Mouse (Mus musculus): Measurements from ENCODE around the gene Chtop. TPM values are rescaled to one million over a fixed set of nuclear protein-coding genes. Genes with fewer than 3 reads are reported as not detected.

Gene Chtop
- polyA plus RNA-seq (2016; fragmentation: Nextera tagmentation; extraction: Ambion mirVana), result 176 and 192 TPM in 2 replicates

GRCm38 (mm10) chr3:90508950-90509746, at the start of gene Chtop:
Gene Chtop (minus strand): TSS chr3:90509498.
- peaks cover 37% of the 10 kb centered on the region for H3K36me3 ChIP-seq (replicated peaks)
- under 1% methylated on average over 66 of the region's 66 CpGs for WGBS
- peaks cover 26% of the 10 kb centered on the region for H3K4me1 ChIP-seq
- no peaks in the 10 kb centered on the region for H3K9me3 ChIP-seq
- peak within 1 kb of the TSS; percentile 98 for H3K27ac ChIP-seq
- peak within 1 kb of the TSS; percentile 98 for H3K4me3 ChIP-seq
- peak; percentile 99 for DNase-seq (ENCODE audit: extremely low spot score, low spot score)
- H3K27me3 ChIP-seq (ENCODE audit: poor library complexity, severe bottlenecking), result peaks cover 31% of the 10 kb centered on the region

DNA sequence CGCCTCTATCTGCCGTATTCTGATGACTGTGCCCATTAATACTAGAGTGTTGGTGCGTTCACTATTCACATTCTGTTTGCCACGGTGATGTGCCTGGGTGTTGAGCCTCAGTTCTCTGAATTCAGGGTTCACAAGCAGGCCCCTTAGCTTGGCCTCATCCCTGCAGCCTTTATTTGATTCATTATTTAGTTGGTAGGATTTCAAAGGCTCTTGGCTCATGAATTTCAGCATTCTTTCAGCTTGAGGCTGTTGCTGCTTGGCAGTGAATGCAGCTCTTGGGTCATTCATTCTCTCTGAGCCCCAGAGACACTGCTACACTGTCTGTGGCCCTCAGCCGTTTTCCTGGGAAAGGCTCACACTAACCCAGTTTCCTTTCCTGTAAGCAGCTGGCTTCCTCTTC, 46.7 kb upstream of the Chtop start:
- no peaks in the 10 kb centered on the region for H3K36me3 ChIP-seq (replicated peaks)
- no peak overlapping the region for H3K4me3 ChIP-seq
- WGBS, result 65% methylated on average over 5 of the region's 5 CpGs
- H3K4me1 ChIP-seq, result peaks cover 4% of the 10 kb centered on the region; the same call in 1 of the 2 replicates
- no peak overlapping the region for H3K27ac ChIP-seq
- no peaks in the 10 kb centered on the region for H3K27me3 ChIP-seq (ENCODE audit: poor library complexity, severe bottlenecking)
- DNase-seq (ENCODE audit: extremely low spot score, low spot score), result no peak
- no peaks in the 10 kb centered on the region for H3K9me3 ChIP-seq

DNA sequence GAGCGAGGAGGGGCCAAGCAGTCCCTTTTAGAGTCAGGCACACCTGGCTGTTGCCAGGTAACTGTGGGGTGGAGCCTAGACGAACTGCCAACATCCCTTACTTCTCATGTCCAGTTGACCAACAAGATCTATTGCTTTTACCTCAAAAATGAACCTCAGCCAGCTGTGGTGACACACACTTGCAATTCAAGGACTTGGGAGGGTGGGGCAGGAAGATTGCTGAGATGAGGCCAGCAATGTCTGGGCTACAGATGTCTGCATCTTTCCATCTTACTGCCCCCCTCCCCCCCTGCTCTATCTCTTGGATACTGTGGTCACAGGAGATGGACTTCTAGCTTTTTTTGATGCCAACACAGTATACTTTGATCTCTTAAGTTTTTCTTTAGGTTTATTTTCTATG, 42.9 kb upstream of the Chtop start:
- Histone ChIP-seq H3K36me3 (replicated peaks) (no peaks in the 10 kb centered on the region), H3K4me3 (no peak overlapping the region), H3K4me1 (peaks cover 13% of the 10 kb centered on the region), H3K9me3 (no peaks in the 10 kb centered on the region), H3K27me3 (ENCODE audit: poor library complexity, severe bottlenecking) (no peaks in the 10 kb centered on the region), H3K27ac (no peak overlapping the region)
- no peak for DNase-seq (ENCODE audit: extremely low spot score, low spot score)
- WGBS, result 74% methylated on average over 2 of the region's 2 CpGs

DNA sequence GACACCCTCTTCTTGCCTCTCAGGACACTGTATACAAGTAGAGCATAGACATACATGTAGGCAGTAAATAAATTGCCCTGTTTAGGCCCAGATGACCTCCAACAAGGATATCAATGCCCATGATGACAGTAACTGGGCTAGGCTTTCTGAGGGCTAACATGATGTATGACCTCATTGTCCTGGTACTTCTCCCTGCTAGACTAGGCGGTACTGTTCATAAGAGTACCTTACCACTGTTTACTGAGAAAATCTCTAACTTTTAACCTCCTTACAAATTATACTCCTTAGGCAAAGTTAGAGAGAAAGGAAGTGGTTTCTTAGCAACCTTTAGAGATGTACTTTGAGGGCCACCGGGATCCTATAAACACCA, 41.1 kb upstream of the Chtop start:
- DNase-seq (ENCODE audit: extremely low spot score, low spot score), result no peak
- H3K4me1 ChIP-seq, result peaks cover 9% of the 10 kb centered on the region
- H3K9me3 ChIP-seq, result no peaks in the 10 kb centered on the region
- H3K36me3 ChIP-seq (replicated peaks), result no peaks in the 10 kb centered on the region
- H3K27ac ChIP-seq, result no peak overlapping the region
- no peak overlapping the region for H3K4me3 ChIP-seq
- WGBS, result 92% methylated on average over 2 of the region's 2 CpGs
- H3K27me3 ChIP-seq (ENCODE audit: poor library complexity, severe bottlenecking), result no peaks in the 10 kb centered on the region

DNA sequence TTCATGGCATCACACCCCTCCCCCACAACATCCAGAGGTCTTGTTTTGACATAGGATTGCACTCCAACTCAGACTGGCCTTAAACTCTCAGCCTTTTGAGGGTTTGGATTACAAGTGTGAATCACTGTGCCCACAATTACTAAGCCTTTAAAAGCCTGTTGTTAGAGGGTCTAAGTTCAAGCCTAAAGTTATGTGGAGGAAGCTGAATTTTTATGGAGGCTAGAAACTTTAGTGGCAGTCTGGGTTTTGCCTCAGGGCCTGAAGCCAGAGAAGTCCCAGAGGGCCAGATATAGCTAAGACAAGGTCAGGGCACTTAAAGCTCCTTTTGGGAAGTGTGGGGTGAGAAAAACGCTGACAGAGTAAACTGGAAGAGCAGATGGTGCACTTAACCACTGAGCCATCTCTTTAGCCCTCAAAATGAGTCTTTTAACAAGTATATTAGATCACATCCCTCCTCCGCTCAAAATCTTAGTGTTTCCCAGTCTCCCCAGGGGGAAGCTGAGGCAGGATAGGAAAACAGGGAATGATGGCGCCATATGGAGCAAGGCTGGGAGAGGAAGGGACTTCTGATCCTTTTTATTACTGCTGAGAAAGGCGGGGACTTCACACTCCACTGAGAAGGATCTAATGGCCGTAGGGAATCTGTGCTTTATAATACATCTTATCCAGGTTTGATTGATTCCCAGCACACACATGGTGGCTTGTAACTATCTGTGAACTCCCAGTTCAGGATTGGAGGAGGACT, 40.5 kb upstream of the Chtop start:
- H3K36me3 ChIP-seq (replicated peaks), result no peaks in the 10 kb centered on the region
- H3K4me1 ChIP-seq, result peaks cover 9% of the 10 kb centered on the region
- no peak for DNase-seq (ENCODE audit: extremely low spot score, low spot score)
- 72% methylated on average over 5 of the region's 5 CpGs for WGBS
- no peak overlapping the region for H3K4me3 ChIP-seq
- H3K27me3 ChIP-seq (ENCODE audit: poor library complexity, severe bottlenecking), result no peaks in the 10 kb centered on the region
- H3K27ac ChIP-seq, result no peak overlapping the region
- no peaks in the 10 kb centered on the region for H3K9me3 ChIP-seq

DNA sequence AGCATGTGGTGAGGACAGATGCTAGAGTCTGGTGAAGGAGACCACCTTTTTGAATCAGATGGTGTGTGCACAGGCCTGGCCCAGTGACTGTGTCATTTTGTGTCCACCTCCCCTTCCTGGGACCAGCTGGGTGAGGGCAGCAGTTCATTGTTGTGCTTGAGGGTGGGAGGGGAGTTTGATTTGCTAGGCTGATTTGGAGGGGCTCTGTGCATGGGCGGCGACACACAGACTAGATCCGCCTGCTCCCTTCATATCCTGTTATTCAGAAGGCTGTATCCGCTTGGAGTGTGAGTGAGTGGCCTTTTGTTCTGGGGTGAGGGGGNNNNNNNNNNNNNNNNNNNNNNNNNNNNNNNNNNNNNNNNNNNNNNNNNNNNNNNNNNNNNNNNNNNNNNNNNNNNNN, 31.6 kb upstream of the Chtop start:
- H3K9me3 ChIP-seq, result no peaks in the 10 kb centered on the region
- no peak overlapping the region for H3K4me3 ChIP-seq
- no peaks in the 10 kb centered on the region for H3K36me3 ChIP-seq (replicated peaks)
- peaks cover 24% of the 10 kb centered on the region for H3K4me1 ChIP-seq
- DNase-seq (ENCODE audit: extremely low spot score, low spot score), result no peak
- WGBS, result 63% methylated on average over 4 of the region's 4 CpGs
- no peaks in the 10 kb centered on the region; the same call in 1 of the 2 replicates for H3K27me3 ChIP-seq (ENCODE audit: poor library complexity, severe bottlenecking)
- H3K27ac ChIP-seq, result peak overlapping the region; percentile 62

- peaks cover 23% of the 10 kb centered on the region for H3K4me1 ChIP-seq
- WGBS, result 87% methylated on average over 5 of the region's 5 CpGs
- no peaks in the 10 kb centered on the region for H3K9me3 ChIP-seq
- H3K4me3 ChIP-seq, result no peak overlapping the region
- H3K36me3 ChIP-seq (replicated peaks), result no peaks in the 10 kb centered on the region
- no peak for DNase-seq (ENCODE audit: extremely low spot score, low spot score)
- no peaks in the 10 kb centered on the region; the same call in 1 of the 2 replicates for H3K27me3 ChIP-seq (ENCODE audit: poor library complexity, severe bottlenecking)
- H3K27ac ChIP-seq, result no peak overlapping the region
These were observed 28.6 kb upstream of the Chtop start for GRCm38 (mm10) chr3:90537905-90538296.

- Histone ChIP-seq H3K27me3 (ENCODE audit: poor library complexity, severe bottlenecking) (no peaks in the 10 kb centered on the region; the same call in 1 of the 2 replicates), H3K4me3 (no peak within 1 kb of the TSS), H3K27ac (no peak within 1 kb of the TSS), H3K36me3 (replicated peaks) (no peaks in the 10 kb centered on the region), H3K9me3 (no peaks in the 10 kb centered on the region), H3K4me1 (peaks cover 17% of the 10 kb centered on the region)
- 43% methylated on average over 10 of the region's 10 CpGs for WGBS
- no peak for DNase-seq (ENCODE audit: extremely low spot score, low spot score)
These were observed 28.0 kb upstream of the Chtop start, which contains the start of gene S100a16 for GRCm38 (mm10) chr3:90537141-90537904. Gene S100a16 (plus strand): TSS chr3:90537254.

DNA sequence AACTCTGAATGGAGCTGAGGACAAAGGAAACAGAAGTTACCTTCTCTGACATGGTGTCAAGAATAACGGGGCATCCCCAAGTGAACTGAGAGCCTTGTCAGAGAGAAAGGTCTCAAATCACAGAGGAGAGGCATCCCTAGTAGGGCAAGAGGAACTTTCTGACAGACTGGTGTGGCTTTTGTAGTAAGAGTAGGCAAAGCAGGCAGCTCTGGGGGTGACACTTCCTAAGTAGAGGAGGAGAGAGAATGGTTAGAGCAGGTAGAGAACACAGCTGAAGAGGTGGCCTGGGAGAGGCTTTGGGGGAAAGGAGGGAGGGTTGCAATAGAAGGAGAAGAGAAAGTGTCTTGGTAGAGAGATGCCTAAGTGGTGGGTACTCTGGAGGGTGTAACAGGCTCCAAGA, 26.1 kb upstream of the Chtop start:
- 86% methylated on average over 1 of the region's 1 CpGs for WGBS
- H3K27ac ChIP-seq, result no peak overlapping the region

DNA sequence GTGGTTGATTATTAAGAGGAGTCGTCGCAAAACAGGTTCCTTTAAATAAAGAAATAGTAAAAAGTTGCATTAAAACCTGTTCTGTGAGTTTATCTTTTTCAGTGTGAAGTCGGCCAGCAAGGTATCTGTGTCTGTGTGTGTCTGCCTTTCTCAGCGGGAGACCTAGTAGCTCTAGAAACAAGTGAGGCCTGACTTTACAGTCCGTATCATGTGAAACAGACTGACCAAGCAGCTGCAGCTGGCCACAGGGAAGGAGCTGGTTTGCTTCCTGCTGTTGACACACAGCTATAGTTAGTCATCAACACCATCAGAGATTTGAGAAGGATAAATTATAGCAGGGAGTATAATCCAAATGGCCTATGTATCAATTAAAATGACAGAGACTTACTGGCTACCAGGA, 22.4 kb upstream of the Chtop start:
- no peak overlapping the region for H3K4me3 ChIP-seq
- no peaks in the 10 kb centered on the region for H3K27me3 ChIP-seq (ENCODE audit: poor library complexity, severe bottlenecking)
- no peaks in the 10 kb centered on the region for H3K4me1 ChIP-seq
- H3K27ac ChIP-seq, result no peak overlapping the region
- no peaks in the 10 kb centered on the region for H3K36me3 ChIP-seq (replicated peaks)
- 78% methylated on average over 5 of the region's 5 CpGs for WGBS
- DNase-seq (ENCODE audit: extremely low spot score, low spot score), result no peak
- no peaks in the 10 kb centered on the region for H3K9me3 ChIP-seq

More for the DNA sequence above, 26.1 kb upstream of the Chtop start:
- Histone ChIP-seq H3K4me1 (peaks cover 3% of the 10 kb centered on the region; the same call in 1 of the 2 replicates), H3K36me3 (replicated peaks) (no peaks in the 10 kb centered on the region), H3K27me3 (ENCODE audit: poor library complexity, severe bottlenecking) (no peaks in the 10 kb centered on the region; the same call in 1 of the 2 replicates), H3K9me3 (no peaks in the 10 kb centered on the region), H3K4me3 (no peak overlapping the region)
- DNase-seq (ENCODE audit: extremely low spot score, low spot score), result no peak

- no peaks in the 10 kb centered on the region for H3K4me1 ChIP-seq
- H3K9me3 ChIP-seq, result no peaks in the 10 kb centered on the region
- no peaks in the 10 kb centered on the region for H3K27me3 ChIP-seq (ENCODE audit: poor library complexity, severe bottlenecking)
- no peak overlapping the region for H3K27ac ChIP-seq
- WGBS, result 92% methylated on average over 7 of the region's 7 CpGs
- H3K36me3 ChIP-seq (replicated peaks), result no peaks in the 10 kb centered on the region
- H3K4me3 ChIP-seq, result no peak overlapping the region
- no peak for DNase-seq (ENCODE audit: extremely low spot score, low spot score)
These were observed 18.1 kb upstream of the Chtop start for GRCm38 (mm10) chr3:90527291-90527873.

GRCm38 (mm10) chr3:90526580-90526979, 17.3 kb upstream of the Chtop start, which contains the start of gene S100a14:
Gene S100a14 (plus strand): TSS chr3:90526856.
- H3K4me3 ChIP-seq, result no peak within 1 kb of the TSS
- no peaks in the 10 kb centered on the region for H3K36me3 ChIP-seq (replicated peaks)
- no peak within 1 kb of the TSS for H3K27ac ChIP-seq
- WGBS, result 77% methylated on average over 5 of the region's 5 CpGs
- no peaks in the 10 kb centered on the region for H3K4me1 ChIP-seq
- H3K27me3 ChIP-seq (ENCODE audit: poor library complexity, severe bottlenecking), result no peaks in the 10 kb centered on the region
- DNase-seq (ENCODE audit: extremely low spot score, low spot score), result no peak
- H3K9me3 ChIP-seq, result no peaks in the 10 kb centered on the region
